Mouse (Mus musculus) lung, postnatal 25 days (tissue): ENCODE measurements at regions not wholly inside any gene's neighbourhood (a gene's known extent, or its start where the extent isn't known, plus 50 kb on each side); places are given as distances from the start of the nearest gene placed in this dataset.
A peak's percentile ranks its signal among the peaks of the same experiment; 100 is the strongest.
"Not testable (repeated sequence)": the region's sequence is repeated elsewhere in the genome, so short reads cannot be mapped to it uniquely, and the experiment has no call there.

Source experiments
- DNase-seq: peaks from one replicate; pipeline ENCODE4 v3.0.0; 2022; ENCODE audit warnings: low spot score

- not testable (repeated sequence) for DNase-seq
Measured at GRCm38 (mm10) chr1:184669173-184669572, 63.2 kb downstream of the Hlx start.

- no peak for DNase-seq
Measured at GRCm38 (mm10) chr1:184668428-184668827, 64.0 kb downstream of the Hlx start.

GRCm38 (mm10) chr1:184668022-184668421 is 64.4 kb downstream of the Hlx start:
- DNase-seq: no peak

- no peak for DNase-seq
Measured at GRCm38 (mm10) chr1:184665243-184665642, 67.2 kb downstream of the Hlx start.

- DNase-seq: no peak
Measured at GRCm38 (mm10) chr1:184664098-184664375, 68.4 kb downstream of the Hlx start.

- no peak for DNase-seq
Measured at GRCm38 (mm10) chr1:184663300-184664097, 68.9 kb downstream of the Hlx start.

GRCm38 (mm10) chr1:184650541-184651105 is 81.8 kb downstream of the Hlx start:
- DNase-seq: no peak

- DNase-seq: no peak
Measured at GRCm38 (mm10) chr1:184647920-184648540, 84.4 kb downstream of the Hlx start.

GRCm38 (mm10) chr1:184644767-184645598 is 87.4 kb downstream of the Hlx start:
- no peak for DNase-seq

- DNase-seq: no peak
Measured at GRCm38 (mm10) chr1:184630695-184631475, 101.5 kb downstream of the Hlx start.

- DNase-seq: no peak
Measured at GRCm38 (mm10) chr1:184629194-184629593, 103.2 kb downstream of the Hlx start.

- DNase-seq: no peak
Measured at GRCm38 (mm10) chr1:184628566-184629168, 103.8 kb downstream of the Hlx start.

GRCm38 (mm10) chr1:184622462-184622861 is 110.0 kb downstream of the Hlx start:
- DNase-seq: peak; percentile 25

- peak; percentile 43 for DNase-seq
Measured at GRCm38 (mm10) chr1:184621950-184622349, 110.5 kb downstream of the Hlx start.

GRCm38 (mm10) chr1:184617853-184618454 is 114.5 kb downstream of the Hlx start:
- DNase-seq: peak; percentile 25

GRCm38 (mm10) chr1:184615991-184616390 is 116.4 kb downstream of the Hlx start:
- no peak for DNase-seq

- DNase-seq: no peak
Measured at GRCm38 (mm10) chr1:184614699-184615415, 117.6 kb downstream of the Hlx start.

GRCm38 (mm10) chr1:184612880-184613279 is 119.5 kb downstream of the Hlx start:
- DNase-seq: no peak

- no peak for DNase-seq
Measured at GRCm38 (mm10) chr1:184608938-184609337, 123.5 kb downstream of the Hlx start.

GRCm38 (mm10) chr1:184608338-184608737 is 124.1 kb downstream of the Hlx start:
- DNase-seq: no peak
